Mouse (Mus musculus) lung, postnatal 0 days (tissue): ENCODE measurements around the gene Arhgap27. TPM values are rescaled to one million over a fixed set of nuclear protein-coding genes. Genes with fewer than 3 reads are reported as not detected.

Experiments
- ATAC-seq: fragments of 200-750 bp; cut with Nextera tagmentation; 2 replicates; pipeline ENCODE4 v1.8.0; 2017; ENCODE audit warnings: moderate library complexity
- DNase-seq: peaks from one replicate; pipeline ENCODE4 v3.0.0-alpha.2; 2016; ENCODE audit warnings: low spot score
- H3K27ac ChIP-seq: fragments of 300-500 bp; sonication (generic); 2 replicates; pipeline ENCODE4 v1.5.1; 2014; ENCODE audit warnings: antibody characterized with exemption, mild to moderate bottlenecking, low read length, mixed read lengths
- H3K27me3 ChIP-seq: fragments of 300-500 bp; sonication (generic); replicated peaks from 2 replicates; pipeline ENCODE4 v1.6.1; 2014; ENCODE audit warnings: low read length, mixed read lengths; ENCODE audit not compliant: insufficient read depth
- H3K36me3 ChIP-seq: fragments of 300-500 bp; sonication (generic); 2 replicates; pipeline ENCODE4 v1.6.1; 2014; ENCODE audit warnings: low read length, mixed read lengths; ENCODE audit not compliant: insufficient read depth
- H3K4me1 ChIP-seq: fragments of 300-500 bp; sonication (generic); 2 replicates; pipeline ENCODE4 v1.6.1; 2014; ENCODE audit warnings: antibody characterized with exemption, low read depth, low read length, mixed read lengths; ENCODE audit not compliant: insufficient read depth
- H3K4me2 ChIP-seq: fragments of 300-500 bp; sonication (generic); replicated peaks from 2 replicates; pipeline ENCODE4 v1.6.1; 2014; ENCODE audit warnings: low read depth, mild to moderate bottlenecking, low read length, moderate library complexity, mixed read lengths
- H3K4me3 ChIP-seq: fragments of 300-500 bp; sonication (generic); 2 replicates; pipeline ENCODE4 v1.5.1; 2014; ENCODE audit warnings: low read depth, low read length
- H3K9ac ChIP-seq: fragments of 300-500 bp; sonication (generic); replicated peaks from 2 replicates; pipeline ENCODE4 v1.6.1; 2014; ENCODE audit warnings: low read depth, mild to moderate bottlenecking
- H3K9me3 ChIP-seq: fragments of 300-500 bp; sonication (generic); 2 replicates; pipeline ENCODE4 v1.6.1; 2016; ENCODE audit warnings: low read length, mixed read lengths
- CTCF ChIP-seq: IDR thresholded peaks from 2 replicates; pipeline ENCODE4 v1.5.1; 2016; ENCODE audit warnings: antibody characterized with exemption, mild to moderate bottlenecking
- EP300 ChIP-seq: IDR thresholded peaks from 2 replicates; pipeline ENCODE4 v1.6.1; 2016; ENCODE audit warnings: antibody characterized with exemption, mild to moderate bottlenecking, control low read depth
- WGBS: fragments of 180-500 bp; shearing (Covaris S2); extraction: QIAGEN DNeasy Blood & Tissue Kit; methylation state at CpG from one replicate; pipeline ENCODE4 v1.1.7; 2014; 5-methylcytosine and 5-hydroxymethylcytosine counted together
- polyA plus RNA-seq: library from polyadenylated mRNA; unstranded; fragments of >200 nt; fragmentation: Nextera tagmentation; extraction: Ambion mirVana; gene quantifications from 2 replicates; pipeline ENCODE4 v1.2.1, GENCODE M21; 2015

The Arhgap27 gene
- polyA plus RNA-seq, 1 experiment from 2014 or later: 20.0 TPM

DNA sequence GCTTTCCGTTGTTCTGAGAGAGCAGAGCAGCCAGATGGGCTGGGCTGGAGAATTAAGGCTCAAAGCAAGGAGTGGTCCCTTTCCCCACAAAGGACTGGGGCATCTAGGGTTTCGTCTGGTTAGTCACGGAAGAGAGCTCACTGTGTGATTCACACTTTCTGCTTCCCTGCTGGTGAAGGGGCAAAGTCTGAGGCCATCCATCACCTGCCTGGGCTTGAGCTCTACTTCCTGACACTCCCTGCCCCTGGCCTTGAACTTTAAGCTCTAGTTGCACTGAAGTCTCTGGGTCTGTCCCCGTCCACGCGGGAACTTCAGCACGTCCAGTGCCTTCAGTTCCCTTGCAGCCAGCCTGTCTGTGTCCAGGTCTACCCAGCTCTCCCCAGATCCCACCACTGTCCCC is 22.8 kb downstream of the Arhgap27 start:
- DNase-seq: no peak
- H3K36me3 ChIP-seq: no peaks in the 10 kb centered on the region
- H3K4me2 ChIP-seq: no peak overlapping the region
- no peak overlapping the region for H3K9ac ChIP-seq
- TF ChIP-seq EP300 (no peak), CTCF (no peak)
- H3K27ac ChIP-seq: no peak overlapping the region
- ATAC-seq: no peak; the same call in 1 of the 2 replicates
- no peaks in the 10 kb centered on the region for H3K4me1 ChIP-seq
- no peak overlapping the region for H3K4me3 ChIP-seq
- 24% methylated on average over 7 of the region's 7 CpGs for WGBS
- no peaks in the 10 kb centered on the region for H3K27me3 ChIP-seq
- no peaks in the 10 kb centered on the region for H3K9me3 ChIP-seq

DNA sequence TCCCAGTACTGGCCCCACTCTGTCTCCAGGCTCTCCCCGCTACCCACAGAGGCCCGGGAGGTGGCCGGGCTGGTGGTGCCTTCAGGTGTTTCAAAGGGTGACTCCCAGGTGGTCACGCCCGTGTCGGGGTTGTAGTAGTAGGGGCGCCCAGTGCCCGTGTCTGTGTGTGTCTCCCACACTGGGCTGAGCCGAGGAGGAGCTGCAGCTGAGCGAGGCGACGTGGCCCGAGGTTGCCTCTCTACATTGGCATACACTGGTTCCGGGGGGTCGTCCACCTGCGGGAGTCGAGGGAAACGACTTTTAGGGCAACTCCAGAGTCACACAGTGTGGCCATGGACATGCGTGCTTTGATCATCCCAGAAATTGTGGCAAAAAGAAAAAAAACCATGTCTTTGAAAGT is 23.4 kb downstream of the Arhgap27 start:
- Histone ChIP-seq H3K27ac (no peak overlapping the region), H3K9ac (no peak overlapping the region), H3K4me1 (no peaks in the 10 kb centered on the region), H3K9me3 (no peaks in the 10 kb centered on the region), H3K4me3 (no peak overlapping the region), H3K36me3 (no peaks in the 10 kb centered on the region), H3K4me2 (0 out of 2 replicates have a peak overlapping the region, but pooled peaks have one; percentile 19), H3K27me3 (no peaks in the 10 kb centered on the region)
- WGBS: 63% methylated on average over 19 of the region's 19 CpGs
- TF ChIP-seq EP300: no peak
- TF ChIP-seq CTCF: no peak
- ATAC-seq: no peak
- DNase-seq: no peak

- no peak overlapping the region for H3K9ac ChIP-seq
- ATAC-seq: peak; percentile 40; the same call in 1 of the 2 replicates
- TF ChIP-seq CTCF (no peak), EP300 (no peak)
- H3K4me1 ChIP-seq: no peaks in the 10 kb centered on the region
- H3K27ac ChIP-seq: no peak overlapping the region
- no peaks in the 10 kb centered on the region for H3K9me3 ChIP-seq
- H3K4me2 ChIP-seq: 0 out of 2 replicates have a peak overlapping the region, but pooled peaks have one; percentile 19
- DNase-seq: no peak
- no peaks in the 10 kb centered on the region for H3K36me3 ChIP-seq
- no peak overlapping the region for H3K4me3 ChIP-seq
- no peaks in the 10 kb centered on the region for H3K27me3 ChIP-seq
- WGBS: 48% methylated on average over 14 of the region's 19 CpGs
Measured at GRCm38 (mm10) chr11:103339414-103340119, 23.9 kb downstream of the Arhgap27 start.

GRCm38 (mm10) chr11:103338671-103339070 is 24.8 kb downstream of the Arhgap27 start:
- no peak for TF ChIP-seq EP300
- TF ChIP-seq CTCF: no peak
- no peak overlapping the region for H3K27ac ChIP-seq
- H3K27me3 ChIP-seq: no peaks in the 10 kb centered on the region
- H3K9ac ChIP-seq: no peak overlapping the region
- no peaks in the 10 kb centered on the region for H3K36me3 ChIP-seq
- H3K4me2 ChIP-seq: no peak overlapping the region
- H3K4me3 ChIP-seq: no peak overlapping the region
- H3K9me3 ChIP-seq: no peaks in the 10 kb centered on the region
- DNase-seq (no peak), ATAC-seq (no peak)
- H3K4me1 ChIP-seq: no peaks in the 10 kb centered on the region
- WGBS: 94% methylated on average over 6 of the region's 6 CpGs

GRCm38 (mm10) chr11:103338119-103338518 is 25.4 kb downstream of the Arhgap27 start:
- Histone ChIP-seq H3K9me3 (no peaks in the 10 kb centered on the region), H3K27ac (no peak overlapping the region), H3K4me2 (no peak overlapping the region), H3K27me3 (no peaks in the 10 kb centered on the region), H3K9ac (no peak overlapping the region), H3K36me3 (no peaks in the 10 kb centered on the region; the same call in 1 of the 2 replicates), H3K4me1 (no peaks in the 10 kb centered on the region), H3K4me3 (no peak overlapping the region)
- no peak for ATAC-seq
- DNase-seq: no peak
- no peak for TF ChIP-seq CTCF
- no peak for TF ChIP-seq EP300
- WGBS: 79% methylated on average over 7 of the region's 7 CpGs

- no peaks in the 10 kb centered on the region for H3K4me1 ChIP-seq
- TF ChIP-seq CTCF (no peak), EP300 (no peak)
- DNase-seq (no peak), ATAC-seq (no peak)
- H3K27ac ChIP-seq: no peak overlapping the region
- no peaks in the 10 kb centered on the region; the same call in 1 of the 2 replicates for H3K36me3 ChIP-seq
- no peak overlapping the region for H3K4me3 ChIP-seq
- no peak overlapping the region for H3K9ac ChIP-seq
- H3K27me3 ChIP-seq: no peaks in the 10 kb centered on the region
- no peak overlapping the region for H3K4me2 ChIP-seq
- 97% methylated on average over 2 of the region's 2 CpGs for WGBS
- H3K9me3 ChIP-seq: no peaks in the 10 kb centered on the region
Measured at GRCm38 (mm10) chr11:103337180-103337579, 26.3 kb downstream of the Arhgap27 start.
